Mouse (Mus musculus): ENCODE measurements at regions not wholly inside any gene's neighbourhood (a gene's known extent, or its start where the extent isn't known, plus 50 kb on each side); places are given as distances from the start of the nearest gene placed in this dataset.

GRCm38 (mm10) chr16:26302045-26302444, 69.6 kb downstream of the Cldn1 start:
- no peak for DNase-seq (ENCODE audit: low spot score in 2 of 2)

- no peak for DNase-seq (ENCODE audit: low spot score in 2 of 2)
Measured at GRCm38 (mm10) chr16:26291692-26292091, 79.9 kb downstream of the Cldn1 start.

GRCm38 (mm10) chr16:26285627-26286026, 86.0 kb downstream of the Cldn1 start:
- no peak for DNase-seq (ENCODE audit: low spot score in 2 of 2)

GRCm38 (mm10) chr16:26284713-26285112, 86.9 kb downstream of the Cldn1 start:
- no peak for DNase-seq (ENCODE audit: low spot score in 2 of 2)

GRCm38 (mm10) chr16:26282418-26282817, 89.2 kb downstream of the Cldn1 start:
- no peak for DNase-seq (ENCODE audit: low spot score in 2 of 2)

GRCm38 (mm10) chr16:26281496-26281895, 90.1 kb downstream of the Cldn1 start:
- no peak for DNase-seq (ENCODE audit: low spot score in 2 of 2)

- no peak for DNase-seq (ENCODE audit: low spot score in 2 of 2)
Measured at GRCm38 (mm10) chr16:26276789-26277188, 94.9 kb downstream of the Cldn1 start.

- DNase-seq (ENCODE audit: low spot score in 2 of 2): no peak
Measured at GRCm38 (mm10) chr16:26252824-26253223, 118.8 kb downstream of the Cldn1 start.

- no peak for DNase-seq (ENCODE audit: low spot score in 2 of 2)
Measured at GRCm38 (mm10) chr16:26251698-26252097, 119.9 kb downstream of the Cldn1 start.

GRCm38 (mm10) chr16:26251027-26251426, 120.6 kb downstream of the Cldn1 start:
- no peak for DNase-seq (ENCODE audit: low spot score in 2 of 2)

GRCm38 (mm10) chr16:26248939-26249338, 122.7 kb downstream of the Cldn1 start:
- DNase-seq (ENCODE audit: low spot score in 2 of 2): no peak

GRCm38 (mm10) chr16:26247926-26248325, 123.7 kb downstream of the Cldn1 start:
- DNase-seq (ENCODE audit: low spot score in 2 of 2): no peak

GRCm38 (mm10) chr16:26235239-26235638, 129.7 kb upstream of the P3h2 start:
- DNase-seq (ENCODE audit: low spot score in 2 of 2): no peak

- DNase-seq (ENCODE audit: low spot score in 2 of 2): peak; percentile 13 to 62
Measured at GRCm38 (mm10) chr16:26234113-26234512, 128.5 kb upstream of the P3h2 start.

GRCm38 (mm10) chr16:26231110-26231509, 125.5 kb upstream of the P3h2 start:
- no peak for DNase-seq (ENCODE audit: low spot score in 2 of 2)

GRCm38 (mm10) chr16:26211418-26211817, 105.8 kb upstream of the P3h2 start:
- no peak for DNase-seq (ENCODE audit: low spot score in 2 of 2)

- DNase-seq (ENCODE audit: low spot score in 2 of 2): no peak
Measured at GRCm38 (mm10) chr16:26199125-26199524, 93.5 kb upstream of the P3h2 start.

GRCm38 (mm10) chr16:26196345-26196744, 90.8 kb upstream of the P3h2 start:
- DNase-seq (ENCODE audit: low spot score in 2 of 2): no peak

- DNase-seq (ENCODE audit: low spot score in 2 of 2): no peak
Measured at GRCm38 (mm10) chr16:26185288-26186281, 80.0 kb upstream of the P3h2 start.

- no peak for DNase-seq (ENCODE audit: low spot score in 2 of 2)
Measured at GRCm38 (mm10) chr16:26184647-26185262, 79.2 kb upstream of the P3h2 start.

- no peak for DNase-seq (ENCODE audit: low spot score in 2 of 2)
Measured at GRCm38 (mm10) chr16:26183530-26183929, 77.9 kb upstream of the P3h2 start.

GRCm38 (mm10) chr16:26181716-26182115, 76.1 kb upstream of the P3h2 start:
- DNase-seq (ENCODE audit: low spot score in 2 of 2): no peak

GRCm38 (mm10) chr16:26171441-26171840, 65.9 kb upstream of the P3h2 start:
- no peak for DNase-seq (ENCODE audit: low spot score in 2 of 2)
